Mouse (Mus musculus) naive thymus-derived CD4-positive, alpha-beta T cell, adult 2 months (primary cell): Measurements from ENCODE around the gene Gm10142.
"Not testable (repeated sequence)": the region's sequence is repeated elsewhere in the genome, so short reads cannot be mapped to it uniquely, and the experiment has no call there.

Experiments used
- DNase-seq: peaks from one replicate; pipeline ENCODE4 v3.0.0-alpha.2; 2011; ENCODE audit warnings: low read depth

Gene Gm10142

GRCm38 (mm10) chr10:77715507-77715906, at the start of gene Gm10142:
Gene Gm10142, plus strand, starts transcription at chr10:77715807.
- DNase-seq: no peak

- no peak for DNase-seq
These were observed 49.3 kb upstream of the Gm10142 start for GRCm38 (mm10) chr10:77666342-77666741.

DNA sequence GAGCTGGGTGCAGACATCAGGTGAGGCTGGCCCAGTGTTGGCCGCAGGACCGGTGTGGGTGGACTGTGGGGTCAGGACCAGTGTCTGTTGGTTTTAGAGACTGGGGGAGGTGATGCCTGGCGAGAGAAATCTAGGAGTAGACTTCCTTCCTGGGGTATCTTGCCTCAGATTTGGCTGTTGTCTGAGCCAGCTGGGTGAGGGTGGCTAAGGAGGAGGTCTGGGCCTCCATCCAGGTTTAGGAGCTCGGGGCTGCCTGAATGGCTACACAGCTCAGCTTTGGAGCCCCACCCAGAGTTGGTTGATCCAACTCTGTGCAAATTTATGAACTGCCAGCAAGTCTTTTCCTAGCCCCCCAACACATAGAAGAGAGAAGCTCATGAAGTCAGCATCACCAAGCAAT, 48.2 kb upstream of the Gm10142 start:
- no peak for DNase-seq

DNA sequence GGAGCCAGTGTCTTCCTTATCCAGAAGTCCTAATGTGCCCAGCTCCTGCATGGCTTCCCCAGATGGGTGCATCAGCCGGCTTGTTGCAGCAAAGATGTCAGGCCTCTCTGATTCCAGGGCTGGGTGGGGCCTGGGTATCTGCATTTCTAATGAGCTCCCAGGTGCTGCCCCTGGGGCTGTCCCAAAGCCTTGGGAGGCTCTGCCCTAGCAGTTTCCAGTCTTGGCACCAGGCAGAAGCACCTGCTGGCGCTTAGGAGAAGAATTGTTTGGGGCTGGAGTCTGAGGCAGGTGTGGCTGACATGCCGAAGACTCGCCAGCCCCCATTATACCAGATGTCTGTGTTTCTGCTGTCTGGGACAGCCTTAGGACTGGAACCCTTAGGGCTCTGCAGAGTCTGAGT, 44.9 kb upstream of the Gm10142 start:
- no peak for DNase-seq

DNA sequence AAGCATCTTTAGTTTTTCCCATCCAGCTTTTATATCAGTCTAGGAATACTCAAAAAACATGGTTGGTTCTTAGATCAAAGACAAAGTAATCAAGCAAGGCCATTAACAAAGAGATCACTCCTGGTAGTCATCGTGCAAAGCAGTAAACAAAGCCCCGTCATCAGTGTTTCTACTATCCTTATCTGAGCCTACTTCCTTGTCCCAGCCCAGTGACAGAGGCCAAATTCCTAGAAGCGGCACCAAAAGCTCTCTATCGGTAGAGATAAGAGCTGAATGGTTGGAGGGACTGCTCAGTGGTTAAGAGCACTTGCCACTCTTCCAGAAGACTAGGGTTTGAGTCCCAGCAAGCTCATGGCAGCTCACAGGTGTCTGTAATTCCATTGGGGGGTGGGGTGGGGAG, 44.1 kb upstream of the Gm10142 start:
- no peak for DNase-seq

GRCm38 (mm10) chr10:77673765-77674164, 41.8 kb upstream of the Gm10142 start:
- DNase-seq: no peak

GRCm38 (mm10) chr10:77677562-77677961, 38.0 kb upstream of the Gm10142 start:
- no peak for DNase-seq

DNA sequence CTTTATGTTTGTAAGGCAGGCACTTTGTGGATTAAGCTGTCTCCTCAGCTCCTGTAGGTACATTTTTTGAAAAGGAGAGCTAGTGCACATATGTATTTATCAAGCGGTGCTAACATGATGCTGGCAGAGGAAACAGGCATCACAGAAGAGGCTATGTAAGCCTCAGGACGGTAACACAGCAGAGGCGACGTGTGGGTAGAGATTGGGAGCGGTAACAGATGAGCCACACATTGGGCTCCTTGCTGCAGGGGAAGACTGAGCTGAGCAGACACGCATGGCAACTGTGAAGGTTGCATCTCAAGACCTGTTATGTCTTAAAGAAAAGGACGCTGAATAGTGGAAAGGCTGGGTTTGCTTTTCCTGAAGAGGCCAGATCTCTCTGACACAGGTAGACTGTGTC, 32.6 kb upstream of the Gm10142 start:
- DNase-seq: no peak

GRCm38 (mm10) chr10:77684181-77684580, 31.4 kb upstream of the Gm10142 start:
- no peak for DNase-seq

- DNase-seq: no peak
These were observed 29.5 kb upstream of the Gm10142 start, which contains the start of gene Tspear for GRCm38 (mm10) chr10:77685895-77686664. Gene Tspear, plus strand, starts transcription at chr10:77686569.

DNA sequence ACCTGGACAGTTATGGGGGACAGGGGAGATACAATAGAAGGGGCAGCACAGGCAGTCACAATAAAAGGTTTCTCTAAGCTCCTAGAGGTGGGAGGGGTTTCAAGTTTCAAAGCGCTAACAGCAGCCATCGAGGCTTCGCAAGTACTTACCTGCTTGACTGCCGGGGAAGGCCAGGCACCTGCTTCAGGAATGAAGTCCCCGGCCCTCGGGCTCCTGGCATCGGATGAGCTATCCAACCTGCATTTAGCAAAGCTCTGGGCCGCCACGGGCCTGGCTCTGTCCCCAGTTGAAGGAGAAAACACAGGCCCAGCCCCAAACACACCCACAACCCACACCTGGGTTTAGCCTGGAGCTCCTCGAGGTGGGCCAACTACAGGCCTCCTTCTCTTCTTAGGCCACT, 28.6 kb upstream of the Gm10142 start:
- DNase-seq: no peak

DNA sequence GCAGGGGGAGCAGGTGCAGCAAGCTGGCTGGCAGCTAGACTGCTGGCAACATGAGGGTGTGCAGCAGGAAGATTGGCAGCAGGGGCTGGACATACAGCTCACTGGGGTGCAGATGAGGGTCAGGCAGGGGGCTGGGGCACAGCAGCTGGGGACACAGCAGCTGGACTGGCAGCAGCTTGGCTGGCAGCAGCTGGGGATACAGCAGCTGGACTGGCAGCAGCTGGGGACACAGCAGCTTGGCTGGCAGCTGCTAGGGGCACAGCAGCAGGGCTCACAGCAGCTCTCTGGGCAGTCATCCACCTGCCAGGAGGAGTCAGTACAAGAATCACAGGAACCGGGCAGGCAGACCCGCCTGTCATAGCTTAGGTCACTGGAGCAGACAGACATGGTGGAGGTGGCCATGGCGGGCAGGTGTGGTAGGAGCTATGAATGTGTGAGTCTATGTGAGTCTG, 25.2 kb upstream of the Gm10142 start, which contains the start of gene Gm19402:
Gene Gm19402 (minus strand): TSS at position 402 of the 452 bp plus-strand sequence.
- not testable (repeated sequence) for DNase-seq

DNA sequence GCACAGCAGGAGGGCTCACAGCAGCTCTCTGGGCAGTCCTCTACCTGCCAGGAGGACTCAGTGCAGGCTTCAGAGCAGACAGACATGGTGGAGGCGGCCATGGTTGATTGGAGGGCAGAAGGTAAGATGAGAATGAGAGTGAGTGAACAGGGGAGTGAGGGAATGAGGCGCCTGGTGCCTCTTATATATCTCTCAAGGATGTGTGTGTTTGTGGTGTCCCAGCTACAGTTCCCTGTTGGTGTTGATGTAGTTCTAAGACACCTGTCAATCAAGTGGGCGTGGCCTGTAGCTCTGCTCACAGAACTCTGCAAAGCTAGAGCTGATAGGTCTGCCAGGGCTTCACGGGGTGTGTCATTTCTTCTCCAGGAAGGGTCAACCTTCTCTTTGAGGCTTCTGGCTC, 18.5 kb upstream of the Gm10142 start, which contains the start of gene Gm9508:
Gene Gm9508 (minus strand): TSS at position 101 of the 400 bp plus-strand sequence.
- no peak for DNase-seq

- no peak for DNase-seq
These were observed 9.3 kb upstream of the Gm10142 start, which contains the start of gene Gm10272 for GRCm38 (mm10) chr10:77706326-77706725. Gene Gm10272, plus strand, starts transcription at chr10:77706626.

GRCm38 (mm10) chr10:77709831-77710230, 5.8 kb upstream of the Gm10142 start:
- DNase-seq: no peak

GRCm38 (mm10) chr10:77711157-77711556, 4.5 kb upstream of the Gm10142 start, which contains the start of gene Gm10024:
Gene Gm10024, plus strand, starts transcription at chr10:77711457.
- not testable (repeated sequence) for DNase-seq

DNA sequence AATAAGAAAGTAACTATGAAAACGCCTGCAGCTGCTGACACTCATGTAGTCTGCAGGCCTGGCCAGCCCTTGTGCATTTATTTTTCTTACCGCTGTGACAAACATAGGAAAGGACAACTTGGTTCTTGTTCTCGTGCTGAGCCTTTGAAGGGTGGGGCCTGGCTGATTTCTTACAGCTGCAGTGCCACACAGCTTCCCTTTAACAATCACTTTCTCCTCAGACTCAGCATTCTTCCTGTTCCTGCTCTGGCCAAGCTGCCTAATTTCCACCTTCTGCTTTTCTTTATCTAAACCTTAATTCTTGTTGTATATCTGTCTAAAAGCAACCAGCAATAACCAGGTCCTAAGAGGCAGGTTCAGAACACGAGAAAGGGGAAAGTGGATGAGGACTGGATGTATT, 1.9 kb upstream of the Gm10142 start:
- DNase-seq: no peak

GRCm38 (mm10) chr10:77720299-77720698, 4.7 kb downstream of the Gm10142 start, which contains the start of gene Krtap12-1:
Gene Krtap12-1, plus strand, starts transcription at chr10:77720599.
- not testable (repeated sequence) for DNase-seq

DNA sequence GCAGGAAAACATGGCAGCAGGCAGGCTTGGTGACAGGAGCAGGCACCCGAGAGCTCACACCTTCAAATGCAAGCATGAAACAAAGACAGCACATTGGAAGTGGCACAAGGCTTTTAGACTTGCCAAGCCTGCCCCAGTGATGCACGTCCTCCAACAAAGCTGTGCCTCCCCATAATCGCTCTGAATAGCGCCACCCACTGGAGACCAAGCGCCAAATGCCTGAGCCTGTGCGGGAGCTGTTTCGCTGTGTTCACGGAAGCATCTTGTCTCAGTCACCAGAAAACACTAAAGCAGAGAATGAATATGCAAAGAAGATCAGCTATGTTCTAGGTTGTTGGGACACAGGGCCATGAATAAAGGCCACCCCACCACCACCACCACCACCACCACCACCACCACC, 9.2 kb downstream of the Gm10142 start:
- DNase-seq: no peak

DNA sequence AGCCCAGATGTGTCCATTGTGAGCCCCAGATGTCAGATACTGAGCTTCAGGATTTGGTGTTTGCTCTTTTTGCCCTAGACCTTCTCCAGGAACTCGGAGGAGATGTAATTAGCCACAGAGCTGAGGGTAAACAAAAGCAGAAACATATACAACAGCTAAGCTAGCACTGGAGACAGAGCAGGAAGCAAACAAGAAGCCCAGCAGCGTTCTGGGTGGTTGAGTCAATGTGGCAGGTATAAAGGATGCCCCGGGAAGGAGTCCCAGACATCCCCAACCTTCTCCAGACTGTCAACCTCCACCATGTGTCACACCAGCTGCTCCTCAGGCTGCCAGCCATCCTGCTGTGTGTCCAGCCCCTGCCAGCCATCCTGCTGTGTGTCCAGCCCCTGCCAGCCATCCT, 10.6 kb downstream of the Gm10142 start, which contains the start of gene Gm10100:
Gene Gm10100 (plus strand): TSS at position 301 of the 400 bp plus-strand sequence.
- no peak for DNase-seq

DNA sequence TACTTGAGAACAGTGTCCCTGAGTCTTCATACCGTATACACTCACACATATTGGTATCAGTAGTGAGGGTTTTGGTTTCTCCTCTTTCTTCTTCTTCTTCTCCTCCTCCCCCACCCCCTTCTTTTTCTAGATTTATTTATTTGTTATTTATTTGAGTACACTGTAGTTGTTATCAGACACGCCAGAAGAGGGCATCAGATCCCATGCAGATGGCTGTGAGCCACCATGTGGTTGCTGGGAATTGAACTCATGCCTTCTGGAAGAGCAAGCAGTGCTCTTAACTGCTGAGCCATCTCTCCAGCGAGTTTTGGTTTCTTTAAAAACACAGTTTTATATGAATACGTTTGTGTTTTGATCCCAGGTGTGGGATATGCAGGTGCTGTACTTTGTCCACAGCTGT, 12.7 kb downstream of the Gm10142 start:
- DNase-seq: no peak

DNA sequence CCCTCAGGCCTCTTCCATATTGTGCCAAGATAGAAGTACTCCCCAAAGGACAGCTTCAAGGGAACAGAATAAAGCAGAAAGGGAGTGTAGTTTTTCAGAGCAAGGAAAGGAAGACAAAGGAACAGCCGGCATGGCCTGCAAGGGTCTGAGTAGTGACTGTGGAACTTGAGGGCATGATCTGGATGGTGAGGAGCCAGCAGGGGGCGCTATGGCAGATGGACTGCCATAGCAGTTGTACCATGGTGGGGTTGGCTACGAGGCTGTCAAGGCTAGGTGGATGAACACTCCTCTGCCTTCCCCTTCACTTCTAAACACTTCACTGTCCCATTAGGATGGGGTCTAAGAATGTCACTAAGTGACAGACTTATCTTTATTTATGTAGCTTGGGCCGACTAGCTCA, 13.6 kb downstream of the Gm10142 start:
- peak; percentile 4 for DNase-seq

GRCm38 (mm10) chr10:77735928-77736327, 20.3 kb downstream of the Gm10142 start:
- DNase-seq: no peak
